Mouse (Mus musculus) cerebellum, adult 2 months (tissue): ENCODE results near the gene Zfp827.

Experiments used
- CTCF ChIP-seq: fragments of 200-500 bp; IDR thresholded peaks from 2 replicates; pipeline ENCODE4 v1.5.1; 2011; ENCODE audit warnings: low read depth, mild to moderate bottlenecking, control low read depth, low read length, moderate library complexity, borderline replicate concordance; ENCODE audit not compliant: insufficient read depth
- POLR2A ChIP-seq: fragments of 200-500 bp; IDR thresholded peaks from 2 replicates; pipeline ENCODE4 v1.6.1; 2011; ENCODE audit warnings: low read length, control low read depth, borderline replicate concordance; ENCODE audit not compliant: insufficient read depth

DNA sequence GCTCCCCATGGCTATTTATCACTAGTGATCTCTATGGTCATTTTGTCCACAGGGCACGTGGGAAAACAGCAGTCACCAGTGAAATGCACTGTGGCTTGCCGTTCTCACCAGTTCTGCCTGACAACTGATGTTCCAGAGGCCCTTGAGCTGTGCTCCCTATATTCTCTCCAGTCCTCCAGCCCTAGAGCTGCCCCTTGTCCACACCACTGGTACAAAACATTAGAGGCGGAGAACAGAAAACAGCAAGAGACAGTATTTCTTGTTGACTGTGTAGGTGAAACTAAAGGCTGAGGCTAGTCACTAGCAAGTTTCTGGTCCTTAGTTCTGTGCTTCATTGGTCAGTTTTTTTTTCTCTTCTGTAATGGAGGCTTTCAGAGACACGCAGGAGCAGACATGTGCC, 96.0 kb downstream of the Zfp827 start:
- TF ChIP-seq POLR2A (no peak), CTCF (no peak)
